Mouse (Mus musculus): ENCODE measurements around the gene Arhgap10. TPM values are rescaled to one million over a fixed set of nuclear protein-coding genes. Genes with fewer than 3 reads are reported as not detected.
A peak's percentile ranks its signal among the peaks of the same experiment; 100 is the strongest.

Gene Arhgap10
- polyA plus RNA-seq, 1 experiment from 2014 or later: 5.1 TPM

DNA sequence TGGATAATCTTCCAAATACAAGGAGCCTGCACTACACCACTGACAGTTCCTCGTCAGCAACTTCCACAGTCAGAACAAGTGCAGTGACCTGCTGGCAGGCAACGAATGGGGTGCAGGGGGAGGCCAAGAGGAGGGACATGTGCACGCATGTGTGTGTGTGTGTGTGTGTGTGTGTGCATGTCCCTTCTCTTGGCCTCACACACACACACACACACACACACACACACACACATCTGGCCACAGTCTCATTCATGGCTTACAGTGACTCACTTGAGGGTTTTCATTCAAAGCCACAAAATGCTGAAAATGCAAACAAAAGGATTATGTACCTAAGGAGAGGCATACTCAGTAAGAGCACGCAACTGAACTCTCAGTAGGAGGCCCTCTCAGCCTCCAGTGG is 84.5 kb downstream of the Arhgap10 start:
- no peak overlapping the region for H3K4me2 ChIP-seq
- no peaks in the 10 kb centered on the region for H3K36me3 ChIP-seq
- peaks cover 6% of the 10 kb centered on the region; the same call in 1 of the 2 replicates for H3K4me1 ChIP-seq (replicated peaks)
- H3K9ac ChIP-seq: no peak overlapping the region
- 20% methylated on average over 4 of the region's 4 CpGs for WGBS
- H3K4me3 ChIP-seq: no peak overlapping the region
- no peaks in the 10 kb centered on the region for H3K9me3 ChIP-seq
- H3K27ac ChIP-seq (replicated peaks): no peak overlapping the region
- H3K27me3 ChIP-seq: no peaks in the 10 kb centered on the region
- no peak for ATAC-seq (ENCODE audit: low FRiP score, low read depth)

- H3K4me2 ChIP-seq: 0 out of 2 replicates have a peak overlapping the region, but pooled peaks have one; percentile 5
- H3K9me3 ChIP-seq: no peaks in the 10 kb centered on the region
- WGBS: 43% methylated on average over 10 of the region's 10 CpGs
- H3K4me3 ChIP-seq: no peak overlapping the region
- H3K4me1 ChIP-seq (replicated peaks): peaks cover 6% of the 10 kb centered on the region; the same call in 1 of the 2 replicates
- H3K36me3 ChIP-seq: no peaks in the 10 kb centered on the region
- no peak for ATAC-seq (ENCODE audit: low FRiP score, low read depth)
- H3K9ac ChIP-seq: no peak overlapping the region
- no peak overlapping the region for H3K27ac ChIP-seq (replicated peaks)
- no peaks in the 10 kb centered on the region for H3K27me3 ChIP-seq
Observed at GRCm38 (mm10) chr8:77432726-77433125, 85.0 kb downstream of the Arhgap10 start.

GRCm38 (mm10) chr8:77428420-77428819 is 89.3 kb downstream of the Arhgap10 start:
- Histone ChIP-seq H3K4me1 (replicated peaks) (peaks cover 6% of the 10 kb centered on the region; the same call in 1 of the 2 replicates), H3K4me2 (no peak overlapping the region), H3K9me3 (no peaks in the 10 kb centered on the region), H3K36me3 (no peaks in the 10 kb centered on the region), H3K4me3 (no peak overlapping the region), H3K9ac (no peak overlapping the region), H3K27ac (replicated peaks) (no peak overlapping the region), H3K27me3 (no peaks in the 10 kb centered on the region)
- no peak for ATAC-seq (ENCODE audit: low FRiP score, low read depth)
- WGBS: 84% methylated on average over 4 of the region's 4 CpGs

- WGBS: 72% methylated on average over 6 of the region's 6 CpGs
- no peak overlapping the region for H3K27ac ChIP-seq (replicated peaks)
- ATAC-seq (ENCODE audit: low FRiP score, low read depth): no peak
- H3K4me3 ChIP-seq: no peak overlapping the region
- 0 out of 2 replicates have a peak, but pooled peaks cover 6% of the 10 kb centered on the region for H3K4me1 ChIP-seq (replicated peaks)
- no peak overlapping the region for H3K9ac ChIP-seq
- no peaks in the 10 kb centered on the region for H3K36me3 ChIP-seq
- H3K27me3 ChIP-seq: no peaks in the 10 kb centered on the region
- no peak overlapping the region for H3K4me2 ChIP-seq
- no peaks in the 10 kb centered on the region for H3K9me3 ChIP-seq
Observed at GRCm38 (mm10) chr8:77428015-77428414, 89.7 kb downstream of the Arhgap10 start.

- WGBS: 82% methylated on average over 9 of the region's 9 CpGs
- no peak for ATAC-seq (ENCODE audit: low FRiP score, low read depth)
- H3K9me3 ChIP-seq: no peaks in the 10 kb centered on the region
- no peak overlapping the region for H3K27ac ChIP-seq (replicated peaks)
- H3K4me1 ChIP-seq (replicated peaks): 0 out of 2 replicates have a peak, but pooled peaks cover 1% of the 10 kb centered on the region
- H3K36me3 ChIP-seq: no peaks in the 10 kb centered on the region
- H3K4me2 ChIP-seq: no peak overlapping the region
- H3K4me3 ChIP-seq: no peak overlapping the region
- no peak overlapping the region for H3K9ac ChIP-seq
- H3K27me3 ChIP-seq: no peaks in the 10 kb centered on the region
Observed at GRCm38 (mm10) chr8:77427438-77427837, 90.3 kb downstream of the Arhgap10 start.

GRCm38 (mm10) chr8:77423850-77424249 is 93.9 kb downstream of the Arhgap10 start:
- no peaks in the 10 kb centered on the region for H3K36me3 ChIP-seq
- no peak for ATAC-seq (ENCODE audit: low FRiP score, low read depth)
- no peaks in the 10 kb centered on the region for H3K9me3 ChIP-seq
- WGBS: 84% methylated on average over 5 of the region's 6 CpGs
- H3K4me3 ChIP-seq: no peak overlapping the region
- H3K4me2 ChIP-seq: no peak overlapping the region
- no peak overlapping the region for H3K27ac ChIP-seq (replicated peaks)
- H3K27me3 ChIP-seq: no peaks in the 10 kb centered on the region
- H3K4me1 ChIP-seq (replicated peaks): no peaks in the 10 kb centered on the region
- no peak overlapping the region for H3K9ac ChIP-seq

DNA sequence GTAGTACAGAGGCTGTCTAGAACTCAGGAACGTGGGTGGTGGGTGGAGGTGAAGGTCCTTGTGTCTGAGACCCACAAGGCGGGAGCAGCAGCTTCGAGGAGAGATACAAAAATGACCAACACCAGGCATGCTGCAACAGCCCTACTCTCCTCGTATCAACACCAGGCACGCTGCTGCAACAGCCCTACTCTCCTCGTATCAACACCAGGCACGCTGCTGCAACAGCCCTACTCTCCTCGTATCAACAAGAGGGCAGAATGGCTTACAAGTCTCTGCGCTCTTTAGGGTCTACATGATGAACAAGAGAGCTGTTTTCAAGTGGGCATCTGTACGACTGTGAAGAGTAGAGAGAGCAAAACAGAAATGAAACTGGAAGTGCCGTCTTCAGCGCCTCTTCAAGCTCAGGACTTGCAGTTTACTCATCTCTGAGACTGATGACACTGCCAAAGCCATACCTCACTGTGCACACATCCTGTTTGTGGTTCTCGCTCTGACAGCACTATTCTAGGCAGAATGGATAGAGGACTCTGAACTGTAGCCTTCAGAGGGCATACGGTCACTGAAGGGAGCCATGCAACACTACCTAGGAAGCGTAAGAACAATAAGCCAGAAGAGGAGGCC is 95.0 kb downstream of the Arhgap10 start:
- no peaks in the 10 kb centered on the region for H3K4me1 ChIP-seq (replicated peaks)
- no peak overlapping the region for H3K4me3 ChIP-seq
- no peak overlapping the region for H3K27ac ChIP-seq (replicated peaks)
- H3K4me2 ChIP-seq: no peak overlapping the region
- H3K9me3 ChIP-seq: no peaks in the 10 kb centered on the region
- no peaks in the 10 kb centered on the region for H3K27me3 ChIP-seq
- H3K9ac ChIP-seq: no peak overlapping the region
- 87% methylated on average over 15 of the region's 15 CpGs for WGBS
- no peaks in the 10 kb centered on the region for H3K36me3 ChIP-seq
- no peak for ATAC-seq (ENCODE audit: low FRiP score, low read depth)

- Histone ChIP-seq H3K27ac (replicated peaks) (no peak overlapping the region), H3K36me3 (no peaks in the 10 kb centered on the region), H3K27me3 (no peaks in the 10 kb centered on the region), H3K9ac (no peak overlapping the region), H3K4me2 (no peak overlapping the region), H3K4me3 (no peak overlapping the region), H3K4me1 (replicated peaks) (no peaks in the 10 kb centered on the region), H3K9me3 (no peaks in the 10 kb centered on the region)
- 91% methylated on average over 13 of the region's 13 CpGs for WGBS
- ATAC-seq (ENCODE audit: low FRiP score, low read depth): no peak
Observed at GRCm38 (mm10) chr8:77421596-77421995, 96.2 kb downstream of the Arhgap10 start.

DNA sequence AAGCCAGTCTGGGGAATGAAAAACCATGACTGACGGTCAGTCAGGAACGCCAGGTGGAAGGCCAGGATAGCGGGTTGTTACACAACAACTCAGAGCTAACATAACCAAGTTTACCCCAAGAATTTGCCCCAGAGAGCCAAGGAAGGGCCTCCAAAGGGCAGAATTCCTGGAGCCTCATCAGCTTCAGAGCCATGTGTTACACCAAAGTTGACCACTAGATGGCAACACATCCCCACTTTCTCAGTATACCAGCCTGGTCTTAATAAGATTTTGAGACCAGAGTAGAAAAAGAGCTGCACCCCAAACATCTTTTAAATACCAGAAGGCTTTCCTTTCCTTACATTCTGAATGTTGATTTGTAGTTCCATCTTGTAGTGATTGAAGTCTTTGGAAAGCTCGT is 98.0 kb downstream of the Arhgap10 start:
- no peak overlapping the region for H3K4me2 ChIP-seq
- no peak overlapping the region for H3K4me3 ChIP-seq
- WGBS: 43% methylated on average over 4 of the region's 4 CpGs
- H3K36me3 ChIP-seq: no peaks in the 10 kb centered on the region
- H3K4me1 ChIP-seq (replicated peaks): no peaks in the 10 kb centered on the region
- H3K9ac ChIP-seq: no peak overlapping the region
- no peak overlapping the region for H3K27ac ChIP-seq (replicated peaks)
- no peaks in the 10 kb centered on the region for H3K9me3 ChIP-seq
- peak; percentile 68; the same call in 1 of the 2 replicates for ATAC-seq (ENCODE audit: low FRiP score, low read depth)
- H3K27me3 ChIP-seq: no peaks in the 10 kb centered on the region

DNA sequence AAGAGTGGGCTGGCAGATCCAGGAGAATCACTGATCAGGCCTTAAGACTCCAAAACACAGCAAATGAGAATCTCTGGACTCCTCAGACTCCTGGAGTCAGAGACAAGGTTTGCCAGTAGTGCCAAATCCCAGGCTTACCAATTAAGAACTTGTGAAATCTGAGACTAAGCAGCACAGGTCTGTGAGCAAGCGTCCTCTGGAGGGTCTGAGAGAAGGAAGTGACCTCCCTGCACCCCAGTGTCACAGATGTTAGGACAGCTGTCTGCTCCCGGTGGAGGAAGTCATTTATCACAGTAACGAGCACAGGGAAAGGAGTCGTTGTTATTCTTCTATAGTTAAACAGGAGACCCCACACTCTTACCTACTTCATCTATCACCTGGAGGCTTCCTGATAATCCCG is 101.0 kb downstream of the Arhgap10 start:
- Histone ChIP-seq H3K4me1 (replicated peaks) (no peaks in the 10 kb centered on the region), H3K27ac (replicated peaks) (no peak overlapping the region), H3K27me3 (no peaks in the 10 kb centered on the region), H3K4me3 (no peak overlapping the region), H3K9ac (no peak overlapping the region), H3K9me3 (no peaks in the 10 kb centered on the region), H3K36me3 (no peaks in the 10 kb centered on the region), H3K4me2 (no peak overlapping the region)
- no peak for ATAC-seq (ENCODE audit: low FRiP score, low read depth)
- WGBS: 24% methylated on average over 5 of the region's 5 CpGs

DNA sequence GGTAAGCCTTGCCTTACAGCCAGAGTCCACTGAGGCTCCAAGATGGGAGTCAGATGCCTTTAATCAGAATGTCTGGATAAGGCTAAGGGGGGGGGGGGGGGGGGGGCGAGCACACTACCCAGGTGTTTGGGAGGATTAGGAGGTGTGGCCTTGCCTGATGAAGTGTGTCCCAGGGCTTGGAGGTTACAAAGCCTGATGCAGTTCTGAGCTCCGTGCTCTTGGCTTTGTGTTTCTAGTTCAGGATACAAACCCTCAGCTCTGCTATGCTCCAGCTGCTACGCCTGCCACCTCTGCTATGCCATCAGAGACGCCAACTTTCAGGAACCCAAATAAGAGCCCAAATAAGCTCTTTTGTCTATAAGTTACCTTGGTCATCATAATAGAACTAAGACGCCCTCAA is 101.7 kb downstream of the Arhgap10 start:
- no peak overlapping the region for H3K4me3 ChIP-seq
- no peak overlapping the region for H3K9ac ChIP-seq
- H3K9me3 ChIP-seq: no peaks in the 10 kb centered on the region
- no peaks in the 10 kb centered on the region for H3K27me3 ChIP-seq
- no peak overlapping the region for H3K27ac ChIP-seq (replicated peaks)
- no peak overlapping the region for H3K4me2 ChIP-seq
- no peak for ATAC-seq (ENCODE audit: low FRiP score, low read depth)
- no peaks in the 10 kb centered on the region for H3K36me3 ChIP-seq
- H3K4me1 ChIP-seq (replicated peaks): no peaks in the 10 kb centered on the region
- 76% methylated on average over 5 of the region's 5 CpGs for WGBS

GRCm38 (mm10) chr8:77411262-77411661 is 106.5 kb downstream of the Arhgap10 start:
- 98% methylated on average over 15 of the region's 15 CpGs for WGBS
- H3K27me3 ChIP-seq: no peaks in the 10 kb centered on the region
- H3K9ac ChIP-seq: no peak overlapping the region
- no peaks in the 10 kb centered on the region for H3K36me3 ChIP-seq
- no peak overlapping the region for H3K4me2 ChIP-seq
- H3K9me3 ChIP-seq: no peaks in the 10 kb centered on the region
- no peaks in the 10 kb centered on the region for H3K4me1 ChIP-seq (replicated peaks)
- H3K27ac ChIP-seq (replicated peaks): no peak overlapping the region
- no peak for ATAC-seq (ENCODE audit: low FRiP score, low read depth)
- H3K4me3 ChIP-seq: no peak overlapping the region

GRCm38 (mm10) chr8:77410394-77410793 is 107.4 kb downstream of the Arhgap10 start:
- ATAC-seq (ENCODE audit: low FRiP score, low read depth): no peak
- Histone ChIP-seq H3K4me2 (no peak overlapping the region), H3K36me3 (no peaks in the 10 kb centered on the region), H3K27ac (replicated peaks) (no peak overlapping the region), H3K9me3 (no peaks in the 10 kb centered on the region), H3K4me3 (no peak overlapping the region), H3K27me3 (no peaks in the 10 kb centered on the region), H3K4me1 (replicated peaks) (no peaks in the 10 kb centered on the region), H3K9ac (no peak overlapping the region)
- 73% methylated on average over 9 of the region's 9 CpGs for WGBS
